Mouse (Mus musculus) neural tube, embryonic 11.5 days (tissue): ENCODE data around the gene Stx6. TPM values are rescaled to one million over a fixed set of nuclear protein-coding genes. Genes with fewer than 3 reads are reported as not detected.
A peak's percentile ranks its signal among the peaks of the same experiment; 100 is the strongest.

Experiments used
- ATAC-seq: fragments of 200-750 bp; cut with Nextera tagmentation; 2 replicates; pipeline ENCODE4 v1.8.0; 2017; ENCODE audit warnings: moderate number of reproducible peaks, mild to moderate bottlenecking, moderate TSS enrichment, moderate library complexity; ENCODE audit not compliant: insufficient read depth, low FRiP score, low TSS enrichment
- DNase-seq: peaks from one replicate; pipeline ENCODE4 v3.0.0-alpha.2; 2015; ENCODE audit warnings: low spot score
- H3K27ac ChIP-seq: fragments of 300-500 bp; sonication (generic); 2 replicates; pipeline ENCODE4 v1.5.1; 2014; ENCODE audit warnings: low read depth, mild to moderate bottlenecking, low read length
- H3K27me3 ChIP-seq: fragments of 300-500 bp; sonication (generic); 2 replicates; pipeline ENCODE4 v1.6.1; 2014; ENCODE audit warnings: mild to moderate bottlenecking, low read length, mixed read lengths; ENCODE audit not compliant: control insufficient read depth, insufficient read depth
- H3K36me3 ChIP-seq: fragments of 300-500 bp; sonication (generic); 2 replicates; pipeline ENCODE4 v1.6.1; 2014; ENCODE audit warnings: mild to moderate bottlenecking, low read length, moderate library complexity, mixed read lengths; ENCODE audit not compliant: control insufficient read depth, insufficient read depth
- H3K4me1 ChIP-seq: fragments of 300-500 bp; sonication (generic); 2 replicates; pipeline ENCODE4 v1.6.1; 2014; ENCODE audit warnings: low read length, mixed read lengths; ENCODE audit not compliant: control insufficient read depth, insufficient read depth
- H3K4me2 ChIP-seq: fragments of 300-500 bp; sonication (generic); 2 replicates; pipeline ENCODE4 v1.6.1; 2014; ENCODE audit warnings: low read depth, mild to moderate bottlenecking, moderate library complexity
- H3K4me3 ChIP-seq: fragments of 300-500 bp; sonication (generic); 2 replicates; pipeline ENCODE4 v1.5.1; 2014; ENCODE audit warnings: low read depth, low read length
- H3K9ac ChIP-seq: fragments of 300-500 bp; sonication (generic); 2 replicates; pipeline ENCODE4 v1.6.1; 2014; ENCODE audit warnings: mild to moderate bottlenecking, low read length
- H3K9me3 ChIP-seq: fragments of 300-500 bp; sonication (generic); 2 replicates; pipeline ENCODE4 v1.6.1; 2016; ENCODE audit warnings: low read length; ENCODE audit not compliant: control insufficient read depth
- WGBS: fragments of 180-500 bp; shearing (Covaris S2); extraction: QIAGEN DNeasy Blood & Tissue Kit; methylation state at CpG from one replicate; pipeline ENCODE4 v1.1.7; 2014; 5-methylcytosine and 5-hydroxymethylcytosine counted together
- polyA plus RNA-seq: library from polyadenylated mRNA; unstranded; fragments of >200 nt; fragmentation: Nextera tagmentation; extraction: Ambion mirVana; gene quantifications from 2 replicates; pipeline ENCODE4 v1.2.1, GENCODE M21; 2014

Stx6 gene
- polyA plus RNA-seq, 1 experiment from 2014 or later = 111 TPM

DNA sequence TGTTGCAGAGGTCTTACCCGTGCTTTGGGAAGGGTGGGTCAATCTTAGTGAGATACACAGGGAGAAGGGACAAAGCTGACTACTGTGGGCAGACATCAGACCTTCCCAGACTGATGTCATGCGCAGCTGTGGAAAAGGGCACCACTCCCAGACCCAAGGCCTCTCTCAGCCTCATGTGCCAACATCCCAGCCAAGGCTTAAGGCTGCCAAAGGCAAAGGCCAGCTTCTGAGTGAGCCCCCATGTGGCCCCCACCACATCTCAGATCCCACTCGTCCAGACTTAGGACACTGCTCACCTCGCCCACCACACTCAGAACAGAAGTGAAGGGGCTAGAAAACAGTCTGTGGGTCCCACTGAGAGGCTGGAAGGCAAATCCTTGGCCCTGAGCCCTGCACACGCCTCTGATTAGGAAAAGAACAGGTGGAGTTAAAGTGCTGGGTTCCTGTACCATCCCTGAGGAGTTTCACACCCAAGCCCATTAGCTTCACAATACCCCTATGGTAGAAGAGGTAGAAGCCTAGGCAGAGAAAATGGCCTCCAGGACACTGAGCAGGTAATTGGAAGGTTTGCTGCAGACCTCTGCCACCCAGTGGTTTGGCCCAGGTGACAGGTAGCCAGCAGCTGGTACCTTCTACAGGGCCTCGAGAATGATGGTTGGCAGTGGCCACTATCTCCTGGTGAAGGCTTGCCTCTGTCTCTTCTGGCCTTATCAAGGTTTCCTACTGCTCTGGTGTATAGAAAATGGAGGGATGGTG, 81.6 kb downstream of the Stx6 start:
- DNase-seq (no peak), ATAC-seq (no peak)
- Histone ChIP-seq H3K9ac (no peak overlapping the region), H3K27ac (no peak overlapping the region), H3K36me3 (no peaks in the 10 kb centered on the region), H3K4me2 (no peak overlapping the region), H3K9me3 (no peaks in the 10 kb centered on the region), H3K4me3 (no peak overlapping the region), H3K27me3 (no peaks in the 10 kb centered on the region; the same call in 1 of the 2 replicates), H3K4me1 (0 out of 2 replicates have a peak, but pooled peaks cover 9% of the 10 kb centered on the region)
- 88% methylated on average over 6 of the region's 6 CpGs for WGBS

DNA sequence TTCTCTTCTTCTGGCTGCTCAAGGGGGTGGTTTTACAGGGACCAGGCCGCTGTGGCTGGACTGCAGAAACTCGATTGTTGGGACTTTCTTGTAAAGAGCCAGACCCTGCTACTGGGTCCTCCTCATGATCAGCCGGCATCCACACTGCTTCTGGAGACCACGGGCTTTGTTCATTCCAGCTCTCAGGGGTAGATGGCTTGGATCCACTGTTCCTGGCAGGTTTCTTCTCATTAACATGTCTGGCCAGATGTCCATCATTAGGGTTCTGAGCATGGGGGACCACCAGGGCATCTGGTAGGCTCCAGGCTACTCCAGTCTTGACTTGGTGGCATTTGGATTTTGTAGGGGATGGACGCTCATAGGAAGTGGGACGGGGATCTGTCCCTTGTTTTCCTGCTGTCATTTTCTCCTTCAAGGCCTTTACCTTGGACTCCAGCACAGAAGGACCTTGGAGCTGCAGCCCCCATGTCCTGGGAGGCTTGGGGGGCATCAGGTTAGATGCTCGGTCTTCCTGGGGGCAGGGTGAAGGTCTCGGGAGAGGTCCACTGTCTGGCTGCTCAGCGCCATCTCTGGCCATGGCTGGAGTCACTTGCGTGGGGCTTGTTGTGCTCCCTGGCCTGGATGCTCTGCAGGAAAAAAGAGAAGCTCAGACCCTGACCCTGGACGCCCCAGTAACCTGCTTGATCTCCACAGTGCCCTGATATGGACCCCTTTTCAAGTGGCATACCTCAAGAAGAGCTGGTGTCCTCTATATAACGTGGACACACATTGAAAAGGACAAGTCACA, 83.4 kb downstream of the Stx6 start:
- H3K27me3 ChIP-seq = no peaks in the 10 kb centered on the region; the same call in 1 of the 2 replicates
- WGBS = 84% methylated on average over 12 of the region's 12 CpGs
- H3K4me1 ChIP-seq = 0 out of 2 replicates have a peak, but pooled peaks cover 7% of the 10 kb centered on the region
- H3K9ac ChIP-seq = no peak overlapping the region
- H3K36me3 ChIP-seq = no peaks in the 10 kb centered on the region
- H3K9me3 ChIP-seq = no peaks in the 10 kb centered on the region
- no peak overlapping the region for H3K4me2 ChIP-seq
- DNase-seq (no peak), ATAC-seq (no peak)
- no peak overlapping the region for H3K4me3 ChIP-seq
- no peak overlapping the region for H3K27ac ChIP-seq

DNA sequence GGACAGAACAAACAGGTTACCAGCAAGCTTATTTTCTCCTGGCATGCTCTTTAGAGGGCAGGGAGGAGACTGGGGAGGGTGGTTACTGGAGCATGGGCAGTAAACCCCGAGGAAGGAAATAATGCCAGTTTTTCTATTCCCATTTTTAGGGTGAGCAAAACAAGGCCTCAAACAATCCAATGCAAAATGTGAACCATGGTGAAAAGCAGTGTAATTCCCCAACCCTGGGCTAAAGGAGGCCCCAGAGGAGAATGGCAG, 83.9 kb downstream of the Stx6 start:
- 0 out of 2 replicates have a peak, but pooled peaks cover 5% of the 10 kb centered on the region for H3K4me1 ChIP-seq
- no peaks in the 10 kb centered on the region for H3K36me3 ChIP-seq
- WGBS = 72% methylated on average over 1 of the region's 1 CpGs
- ATAC-seq (no peak), DNase-seq (no peak)
- H3K4me3 ChIP-seq = no peak overlapping the region
- H3K4me2 ChIP-seq = no peak overlapping the region
- H3K9me3 ChIP-seq = no peaks in the 10 kb centered on the region
- no peaks in the 10 kb centered on the region; the same call in 1 of the 2 replicates for H3K27me3 ChIP-seq
- H3K9ac ChIP-seq = no peak overlapping the region
- H3K27ac ChIP-seq = no peak overlapping the region

DNA sequence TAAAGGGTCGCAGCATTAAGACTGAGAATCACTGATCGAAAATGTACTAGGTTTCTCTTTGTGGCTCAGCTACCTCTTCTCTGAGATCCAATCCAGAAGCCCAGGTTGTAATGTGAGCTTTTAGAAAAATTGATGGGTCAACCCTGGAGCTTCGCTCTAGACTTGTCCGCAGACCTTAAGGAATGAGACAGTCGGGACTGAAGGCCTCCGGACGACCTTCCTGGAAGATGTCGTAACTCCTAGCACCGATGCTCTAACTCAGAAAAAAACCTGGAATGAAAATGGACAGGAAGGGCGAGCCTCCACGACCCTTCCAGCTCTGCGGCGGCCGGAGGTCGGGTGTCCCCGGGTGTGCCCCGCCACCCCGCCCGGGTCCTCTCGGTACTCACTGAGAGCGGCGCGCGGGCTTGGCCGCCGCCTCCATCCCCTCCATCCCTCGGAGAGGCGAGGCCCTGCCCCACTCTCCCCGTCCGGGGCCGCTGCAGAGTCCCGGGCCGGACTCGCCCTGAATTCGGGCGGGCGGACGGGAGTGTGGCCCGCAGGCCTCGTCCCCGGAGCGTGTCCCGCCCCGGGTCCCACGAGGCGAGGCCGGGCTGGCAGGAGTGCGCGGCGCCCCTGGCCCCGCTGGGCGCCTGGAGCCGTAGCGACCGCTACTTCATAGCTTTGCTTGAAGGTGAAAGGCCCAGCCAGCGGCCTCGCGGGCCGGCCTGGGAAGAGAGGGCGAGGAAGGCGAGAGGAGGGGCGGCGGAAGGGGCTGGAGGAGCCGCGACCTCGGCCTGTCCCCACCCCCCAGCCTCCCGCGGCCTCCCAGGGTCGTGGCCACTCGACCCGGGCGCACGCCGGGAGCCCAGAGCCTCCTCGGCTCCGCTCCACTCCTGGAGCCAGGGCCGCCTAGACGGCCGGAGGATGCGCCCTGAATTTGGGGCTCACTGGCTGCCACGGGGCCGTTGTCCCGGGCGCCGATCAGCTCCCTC, 85.6 kb downstream of the Stx6 start, which contains the start of gene BC034090:
TSS of gene BC034090 (minus strand) at position 648 of the 974 bp plus-strand sequence.
- H3K36me3 ChIP-seq = no peaks in the 10 kb centered on the region
- H3K9ac ChIP-seq = peak within 1 kb of the TSS; percentile 80
- ATAC-seq = peak; percentile 72
- H3K4me1 ChIP-seq = 0 out of 2 replicates have a peak, but pooled peaks cover 4% of the 10 kb centered on the region
- peak within 1 kb of the TSS; percentile 90 for H3K4me2 ChIP-seq
- peak within 1 kb of the TSS; percentile 58; the same call in 1 of the 2 replicates for H3K27ac ChIP-seq
- peak within 1 kb of the TSS; percentile 52 for H3K4me3 ChIP-seq
- DNase-seq = peak; percentile 73
- no peaks in the 10 kb centered on the region for H3K9me3 ChIP-seq
- WGBS = 2% methylated on average over 75 of the region's 85 CpGs
- no peaks in the 10 kb centered on the region; the same call in 1 of the 2 replicates for H3K27me3 ChIP-seq

DNA sequence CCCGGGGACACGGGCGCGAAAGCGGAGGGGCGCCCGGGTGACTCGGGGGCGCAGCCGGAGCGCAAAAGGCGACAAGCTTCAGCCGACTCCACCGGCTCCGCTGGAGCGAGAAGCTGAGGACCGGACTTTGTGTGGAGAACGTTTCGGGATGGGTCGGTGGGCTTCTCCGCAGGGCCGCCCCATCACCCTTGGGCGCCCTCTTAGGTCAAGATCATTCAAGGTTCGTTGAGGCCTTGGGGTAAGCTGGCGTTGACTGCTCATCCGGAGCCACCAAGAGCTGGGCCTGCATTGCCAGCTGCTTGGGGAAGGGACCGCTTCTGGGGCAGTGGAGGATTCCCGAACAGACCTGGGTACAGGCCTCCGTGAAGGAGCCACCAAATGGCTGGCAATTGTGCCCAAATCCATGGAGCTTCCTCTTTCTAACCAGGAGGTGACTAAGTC, 86.3 kb downstream of the Stx6 start:
- peak overlapping the region; percentile 80 for H3K9ac ChIP-seq
- 0 out of 2 replicates have a peak overlapping the region, but pooled peaks have one; percentile 58 for H3K27ac ChIP-seq
- 0 out of 2 replicates have a peak, but pooled peaks cover 2% of the 10 kb centered on the region for H3K4me1 ChIP-seq
- WGBS = 3% methylated on average over 21 of the region's 29 CpGs
- H3K27me3 ChIP-seq = no peaks in the 10 kb centered on the region; the same call in 1 of the 2 replicates
- peak overlapping the region; percentile 90 for H3K4me2 ChIP-seq
- H3K36me3 ChIP-seq = no peaks in the 10 kb centered on the region
- ATAC-seq = peak; percentile 39; the same call in 1 of the 2 replicates
- peak overlapping the region; percentile 52 for H3K4me3 ChIP-seq
- H3K9me3 ChIP-seq = no peaks in the 10 kb centered on the region
- DNase-seq = peak; percentile 57

DNA sequence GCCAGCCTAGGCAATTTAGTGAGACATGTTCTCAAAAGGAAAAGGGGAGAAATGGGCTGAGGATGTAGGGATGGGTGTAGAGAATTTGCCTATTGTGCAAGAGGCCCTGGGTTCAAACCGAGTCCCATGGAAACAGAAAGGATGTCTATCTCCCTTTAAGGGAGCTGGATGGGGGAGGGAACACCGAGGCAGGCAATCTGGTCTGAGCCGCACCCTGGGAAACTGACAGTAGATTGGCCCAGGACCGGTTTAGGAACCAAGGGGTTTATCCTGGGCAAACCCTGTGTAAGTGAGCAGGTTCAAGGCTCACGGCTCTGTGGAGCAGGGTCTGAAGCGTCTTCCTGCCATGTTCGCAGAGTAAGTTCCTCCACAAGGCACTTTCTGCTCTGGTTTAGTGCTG, 87.0 kb downstream of the Stx6 start:
- Histone ChIP-seq H3K36me3 (no peaks in the 10 kb centered on the region), H3K27ac (no peak overlapping the region), H3K4me1 (0 out of 2 replicates have a peak, but pooled peaks cover 2% of the 10 kb centered on the region), H3K9ac (no peak overlapping the region), H3K27me3 (no peaks in the 10 kb centered on the region; the same call in 1 of the 2 replicates), H3K4me3 (no peak overlapping the region), H3K4me2 (no peak overlapping the region), H3K9me3 (no peaks in the 10 kb centered on the region)
- 35% methylated on average over 7 of the region's 7 CpGs for WGBS
- no peak for ATAC-seq
- no peak for DNase-seq

DNA sequence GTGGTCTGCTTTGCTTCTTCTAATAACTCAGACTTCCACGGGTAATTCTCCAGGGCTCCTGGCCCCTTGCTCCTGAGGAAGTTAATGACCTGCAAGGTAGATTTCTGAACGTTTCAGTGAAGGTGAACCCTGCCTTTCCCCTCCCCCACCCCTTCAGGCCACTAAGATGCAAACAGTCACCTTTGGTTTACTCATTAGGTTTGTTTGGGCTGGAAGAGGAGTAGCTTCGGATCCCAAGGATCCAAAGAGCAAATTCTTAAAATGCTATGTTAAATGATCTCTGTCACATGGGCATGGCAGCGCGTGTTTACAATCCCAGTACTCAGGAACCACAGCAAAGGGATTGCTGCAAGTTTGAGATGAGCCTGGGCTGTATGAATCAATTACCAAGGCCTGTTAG, 88.9 kb downstream of the Stx6 start:
- Histone ChIP-seq H3K4me2 (no peak overlapping the region), H3K9me3 (no peaks in the 10 kb centered on the region), H3K9ac (no peak overlapping the region), H3K27ac (no peak overlapping the region), H3K27me3 (no peaks in the 10 kb centered on the region; the same call in 1 of the 2 replicates), H3K4me3 (no peak overlapping the region), H3K36me3 (no peaks in the 10 kb centered on the region), H3K4me1 (0 out of 2 replicates have a peak, but pooled peaks cover 2% of the 10 kb centered on the region)
- 54% methylated on average over 5 of the region's 5 CpGs for WGBS
- ATAC-seq (no peak), DNase-seq (no peak)

DNA sequence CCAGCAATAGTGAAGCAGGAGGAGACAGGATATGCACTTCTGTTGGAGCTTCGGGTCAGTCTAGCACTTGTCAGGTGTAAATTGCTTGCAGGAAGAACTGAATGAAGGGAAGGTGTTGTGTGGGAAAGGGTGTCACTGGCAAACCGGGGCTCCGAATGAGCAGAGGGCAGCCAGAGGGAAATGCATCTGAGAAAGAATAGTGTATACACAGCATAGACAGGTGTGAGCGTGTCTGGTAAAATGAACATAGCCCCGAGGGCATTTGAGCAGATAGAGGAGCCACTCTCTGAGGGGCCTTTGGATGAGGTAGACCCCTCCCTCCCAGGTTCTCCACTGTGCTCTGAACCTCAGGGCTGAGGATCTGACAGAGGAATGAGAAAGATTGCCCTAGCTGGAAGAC, 89.5 kb downstream of the Stx6 start:
- H3K27me3 ChIP-seq = no peaks in the 10 kb centered on the region; the same call in 1 of the 2 replicates
- ATAC-seq = no peak
- no peak overlapping the region for H3K27ac ChIP-seq
- no peaks in the 10 kb centered on the region for H3K36me3 ChIP-seq
- DNase-seq = no peak
- WGBS = 58% methylated on average over 5 of the region's 5 CpGs
- no peaks in the 10 kb centered on the region for H3K9me3 ChIP-seq
- 0 out of 2 replicates have a peak, but pooled peaks cover 2% of the 10 kb centered on the region for H3K4me1 ChIP-seq
- H3K4me2 ChIP-seq = no peak overlapping the region
- no peak overlapping the region for H3K4me3 ChIP-seq
- no peak overlapping the region for H3K9ac ChIP-seq
